In genomic region chr16:31022287-31022686, GRCm38 (mm10) we compare ENCODE assay signal across 12 mouse cellular contexts. TPM values are rescaled to one million over a fixed set of nuclear protein-coding genes. Genes with fewer than 3 reads are reported as not detected.
A peak's percentile ranks its signal among the peaks of the same experiment; 100 is the strongest.
DNase-seq lines count a peak whose midpoint lies in the region; ATAC-seq and TF ChIP-seq lines count a peak whose summit lies in the region.
"Had no signal": no experiment of that assay in that cellular context is flagged by ENCODE, and none has a peak within 500 bp of the region (broad histone marks: within the 10 kb centered on the region; RNA-seq: fewer than 3 reads in every experiment).

No protein-coding gene starts in this region.

- no peaks in the 10 kb centered on the region for H3K9me3 ChIP-seq in forebrain, embryonic 14.5 days (replicated peaks; ENCODE audit: control insufficient read depth, low read length)
- no peaks in the 10 kb centered on the region for H3K9me3 ChIP-seq in forebrain, postnatal 0 days (ENCODE audit: low read length)
- H3K9me3 ChIP-seq in stomach, postnatal 0 days (ENCODE audit: control insufficient read depth, low read length) = no peaks in the 10 kb centered on the region
- H3K9me3 ChIP-seq in midbrain, embryonic 11.5 days (ENCODE audit: control insufficient read depth, low read length) = no peaks in the 10 kb centered on the region
- H3K9me3 ChIP-seq: embryonic facial prominence, embryonic 13.5 days; limb, embryonic 15.5 days had no signal

- TF ChIP-seq EP300 in stomach, postnatal 0 days (optimal IDR thresholded peaks at IDR 0.05) = no peak

- TF ChIP-seq CTCF in forebrain, postnatal 0 days (IDR thresholded peaks at IDR 0.05; ENCODE audit: low read depth) = no peak
- TF ChIP-seq CTCF in lung, adult 2 months (IDR thresholded peaks at IDR 0.05; ENCODE audit: insufficient read depth, low read length) = no peak
- no peak for TF ChIP-seq CTCF in stomach, postnatal 0 days (IDR thresholded peaks at IDR 0.05; ENCODE audit: low read depth)
- no peak for TF ChIP-seq CTCF in left cerebral cortex, adult 2 months (IDR thresholded peaks at IDR 0.05)

- no peak for ATAC-seq in forebrain, embryonic 14.5 days
- ATAC-seq in forebrain, postnatal 0 days = no peak
- peak; percentile 53; the same call in 1 of the 2 replicates for ATAC-seq in stomach, postnatal 0 days (ENCODE audit: low FRiP score, low TSS enrichment)
- no peak for ATAC-seq in midbrain, embryonic 11.5 days (ENCODE audit: low FRiP score)

- intact Hi-C loops in left cerebral cortex, adult 2 months (cut with DNase I) = no loop called here

- 47% methylated on average over 5 of the region's 5 CpGs for WGBS in forebrain, embryonic 14.5 days
- 35% methylated on average over 5 of the region's 5 CpGs for WGBS in forebrain, postnatal 0 days
- WGBS in lung, adult 2 months = 27% methylated on average over 5 of the region's 5 CpGs
- 52% methylated on average over 5 of the region's 5 CpGs for WGBS in stomach, postnatal 0 days
- WGBS in midbrain, embryonic 11.5 days = 54% methylated on average over 5 of the region's 5 CpGs

- no peak overlapping the region for H3K27ac ChIP-seq in forebrain, embryonic 14.5 days (ENCODE audit: low read depth, low read length)
- H3K27ac ChIP-seq in forebrain, postnatal 0 days (ENCODE audit: low read depth, low read length) = no peak overlapping the region
- H3K27ac ChIP-seq in stomach, postnatal 0 days (replicated peaks) = 0 out of 2 replicates have a peak overlapping the region, but pooled peaks have one; percentile 18
- H3K27ac ChIP-seq in midbrain, embryonic 11.5 days (ENCODE audit: low read depth, low read length) = no peak overlapping the region
- H3K27ac ChIP-seq in left cerebral cortex, adult 2 months = no peak overlapping the region
- H3K27ac ChIP-seq: embryonic facial prominence, embryonic 13.5 days; limb, embryonic 15.5 days had no signal

- TF ChIP-seq POLR2A in lung, adult 2 months (IDR thresholded peaks at IDR 0.05; ENCODE audit: borderline replicate concordance, extremely low read depth, low read depth, low read length) = no peak

- H3K27me3 ChIP-seq in forebrain, embryonic 14.5 days (replicated peaks; ENCODE audit: control insufficient read depth, insufficient read depth, low read length) = no peaks in the 10 kb centered on the region
- H3K27me3 ChIP-seq in forebrain, postnatal 0 days (ENCODE audit: insufficient read depth, low read length) = no peaks in the 10 kb centered on the region
- no peaks in the 10 kb centered on the region for H3K27me3 ChIP-seq in stomach, postnatal 0 days (ENCODE audit: control insufficient read depth, insufficient read depth, low read length)
- no peaks in the 10 kb centered on the region for H3K27me3 ChIP-seq in midbrain, embryonic 11.5 days (ENCODE audit: control insufficient read depth, insufficient read depth, low read length)
- H3K27me3 ChIP-seq: embryonic facial prominence, embryonic 13.5 days; limb, embryonic 15.5 days had no signal

- H3K36me3 ChIP-seq in forebrain, embryonic 14.5 days (ENCODE audit: control insufficient read depth, insufficient read depth, low read length) = no peaks in the 10 kb centered on the region
- H3K36me3 ChIP-seq in forebrain, postnatal 0 days (ENCODE audit: insufficient read depth) = no peaks in the 10 kb centered on the region
- H3K36me3 ChIP-seq in stomach, postnatal 0 days (ENCODE audit: control insufficient read depth, insufficient read depth, low read length) = no peaks in the 10 kb centered on the region
- no peaks in the 10 kb centered on the region for H3K36me3 ChIP-seq in midbrain, embryonic 11.5 days (ENCODE audit: control insufficient read depth, insufficient read depth, low read length)
- H3K36me3 ChIP-seq: embryonic facial prominence, embryonic 13.5 days; limb, embryonic 15.5 days had no signal

- H3K4me1 ChIP-seq in forebrain, embryonic 14.5 days (ENCODE audit: control insufficient read depth, insufficient read depth, low read length) = no peaks in the 10 kb centered on the region; the same call in 1 of the 2 replicates
- 0 out of 2 replicates have a peak, but pooled peaks cover 3% of the 10 kb centered on the region for H3K4me1 ChIP-seq in forebrain, postnatal 0 days (ENCODE audit: insufficient read depth)
- H3K4me1 ChIP-seq in lung, adult 2 months (ENCODE audit: control insufficient read depth, insufficient read depth, low read length) = peaks cover 19% of the 10 kb centered on the region
- 0 out of 2 replicates have a peak, but pooled peaks cover 3% of the 10 kb centered on the region for H3K4me1 ChIP-seq in stomach, postnatal 0 days (replicated peaks; ENCODE audit: control insufficient read depth, insufficient read depth)
- H3K4me1 ChIP-seq in midbrain, embryonic 11.5 days (ENCODE audit: control insufficient read depth, insufficient read depth, low read length) = peaks cover 13% of the 10 kb centered on the region

- peak; percentile 34 for DNase-seq in forebrain, embryonic 14.5 days (ENCODE audit: low spot score)
- no peak for DNase-seq in forebrain, postnatal 0 days
- DNase-seq in spleen, postnatal 36 days (ENCODE audit: low spot score in 2 of 2) = peak; percentile 37 to 44
- DNase-seq in spleen, adult 12 weeks (ENCODE audit: low spot score) = no peak
- peak; percentile 37 for DNase-seq in lung, adult 2 months
- peak; percentile 52 for DNase-seq in stomach, postnatal 0 days (ENCODE audit: low spot score)
- DNase-seq in midbrain, embryonic 11.5 days (ENCODE audit: low spot score, missing footprints) = no peak
- DNase-seq in left cerebral cortex, adult 2 months (ENCODE audit: extremely low spot score in 1 of 2, low spot score in 2 of 2) = no peak
- DNase-seq: layer of hippocampus, adult 9-11 months had no signal

- H3K4me2 ChIP-seq in forebrain, embryonic 14.5 days (ENCODE audit: low read length) = no peak overlapping the region
- no peak overlapping the region for H3K4me2 ChIP-seq in forebrain, postnatal 0 days (ENCODE audit: low read depth)
- no peak overlapping the region for H3K4me2 ChIP-seq in stomach, postnatal 0 days (replicated peaks; ENCODE audit: low read depth)
- no peak overlapping the region for H3K4me2 ChIP-seq in midbrain, embryonic 11.5 days
- H3K4me2 ChIP-seq: embryonic facial prominence, embryonic 13.5 days; limb, embryonic 15.5 days had no signal

- H3K4me3 ChIP-seq in forebrain, embryonic 14.5 days (ENCODE audit: low read depth, low read length) = no peak overlapping the region
- H3K4me3 ChIP-seq in forebrain, postnatal 0 days (ENCODE audit: low read depth, low read length) = no peak overlapping the region
- no peak overlapping the region for H3K4me3 ChIP-seq in lung, adult 2 months (replicated peaks; ENCODE audit: extremely low read depth, low read depth, low read length)
- H3K4me3 ChIP-seq in stomach, postnatal 0 days (ENCODE audit: low read depth, low read length) = no peak overlapping the region
- H3K4me3 ChIP-seq in midbrain, embryonic 11.5 days (ENCODE audit: low read depth, low read length) = no peak overlapping the region
- no peak overlapping the region for H3K4me3 ChIP-seq in left cerebral cortex, adult 2 months
- H3K4me3 ChIP-seq: embryonic facial prominence, embryonic 13.5 days; limb, embryonic 15.5 days; myocyte had no signal

- H3K9ac ChIP-seq in forebrain, embryonic 14.5 days (ENCODE audit: low read length) = no peak overlapping the region
- H3K9ac ChIP-seq in forebrain, postnatal 0 days = no peak overlapping the region
- H3K9ac ChIP-seq in stomach, postnatal 0 days (ENCODE audit: low read length) = no peak overlapping the region
- H3K9ac ChIP-seq in midbrain, embryonic 11.5 days (ENCODE audit: low read length) = no peak overlapping the region
- H3K9ac ChIP-seq: embryonic facial prominence, embryonic 13.5 days; limb, embryonic 15.5 days had no signal

RNA-seq across cellular contexts. Expression of gene Xxylt1, which starts 58.9 kb away (rescaled TPM):
- polyA plus RNA-seq in forebrain, embryonic 14.5 days (2014; fragmentation: Nextera tagmentation; extraction: Ambion mirVana) = 8.3 and 8.5 TPM in 2 replicates
- 17.4 and 24.3 TPM in 2 replicates for total RNA-seq in forebrain, postnatal 0 days (2014; rRNA removed)
- 8.6 and 14.0 TPM in 2 replicates for polyA plus RNA-seq in forebrain, postnatal 0 days (2015; fragmentation: Nextera tagmentation; extraction: Ambion mirVana)
- 15.8 and 21.9 TPM in 2 replicates for polyA plus RNA-seq in lung, adult 2 months (2012; rRNA removed)
- 7.2 and 7.3 TPM in 2 replicates for polyA plus RNA-seq in stomach, postnatal 0 days (2015; fragmentation: Nextera tagmentation; extraction: Ambion mirVana)
- 11.7 and 12.7 TPM in 2 replicates for polyA plus RNA-seq in midbrain, embryonic 11.5 days (2014; fragmentation: Nextera tagmentation; extraction: Ambion mirVana)
- total RNA-seq in left cerebral cortex, adult 2 months (2021) = 10 to 100 TPM; 19.4 to 21.9 TPM

Comparison
In these comparisons a context has a peak if more than half of its experiments do, and no peak if none do; other contexts are left out.
1. DNase-seq: peak in forebrain, embryonic 14.5 days (single experiment), spleen, postnatal 36 days (2 of 2), lung, adult 2 months (single experiment) and stomach, postnatal 0 days (single experiment); none in forebrain, postnatal 0 days (single experiment), spleen, adult 12 weeks (single experiment), midbrain, embryonic 11.5 days (single experiment) and left cerebral cortex, adult 2 months (0 of 2).